Mouse (Mus musculus) testis, adult 2 months (tissue): ENCODE data around the gene Cacybp. TPM values are rescaled to one million over a fixed set of nuclear protein-coding genes. Genes with fewer than 3 reads are reported as not detected.
A peak's percentile ranks its signal among the peaks of the same experiment; 100 is the strongest.

Experiments used
- H3K27ac ChIP-seq: fragments of 200-500 bp; 2 replicates; pipeline ENCODE4 v1.5.1; 2012; ENCODE audit warnings: low read depth, low read length; ENCODE audit not compliant: control insufficient read depth, insufficient read depth
- H3K27me3 ChIP-seq: fragments of 200-500 bp; 2 replicates; pipeline ENCODE4 v1.6.1; 2012; ENCODE audit warnings: mild to moderate bottlenecking, low read length, moderate library complexity; ENCODE audit not compliant: control insufficient read depth, insufficient read depth
- H3K36me3 ChIP-seq: fragments of 200-500 bp; 2 replicates; pipeline ENCODE4 v1.6.1; 2012; ENCODE audit warnings: mild to moderate bottlenecking, low read length; ENCODE audit not compliant: control insufficient read depth, insufficient read depth
- H3K4me1 ChIP-seq: fragments of 200-500 bp; 2 replicates; pipeline ENCODE4 v1.6.1; 2012; ENCODE audit warnings: low read length; ENCODE audit not compliant: control insufficient read depth, insufficient read depth
- H3K4me3 ChIP-seq: fragments of 200-500 bp; 2 replicates; pipeline ENCODE4 v1.5.1; 2012; ENCODE audit warnings: low read depth, mild to moderate bottlenecking, low read length, moderate library complexity, mixed read lengths; ENCODE audit not compliant: control insufficient read depth
- CTCF ChIP-seq: fragments of 200-500 bp; IDR thresholded peaks from 2 replicates; pipeline ENCODE4 v1.5.1; 2012; ENCODE audit warnings: low read depth, mild to moderate bottlenecking, inconsistent platforms, low read length, moderate library complexity; ENCODE audit not compliant: control insufficient read depth, insufficient read depth, insufficient replicate concordance
- POLR2A ChIP-seq: fragments of 200-500 bp; IDR thresholded peaks from 2 replicates; pipeline ENCODE4 v1.6.1; 2012; ENCODE audit warnings: low read depth, mild to moderate bottlenecking, inconsistent platforms, low read length, moderate library complexity; ENCODE audit not compliant: control insufficient read depth
- polyA plus RNA-seq: library from polyadenylated mRNA; depleted of rRNA; stranded (reverse); fragments of >200 nt; gene quantifications from 2 replicates; pipeline ENCODE4 v1.2.3, GENCODE M21; 2012; rRNA removed

The Cacybp gene
- polyA plus RNA-seq, 1 experiment: 9.8 TPM

DNA sequence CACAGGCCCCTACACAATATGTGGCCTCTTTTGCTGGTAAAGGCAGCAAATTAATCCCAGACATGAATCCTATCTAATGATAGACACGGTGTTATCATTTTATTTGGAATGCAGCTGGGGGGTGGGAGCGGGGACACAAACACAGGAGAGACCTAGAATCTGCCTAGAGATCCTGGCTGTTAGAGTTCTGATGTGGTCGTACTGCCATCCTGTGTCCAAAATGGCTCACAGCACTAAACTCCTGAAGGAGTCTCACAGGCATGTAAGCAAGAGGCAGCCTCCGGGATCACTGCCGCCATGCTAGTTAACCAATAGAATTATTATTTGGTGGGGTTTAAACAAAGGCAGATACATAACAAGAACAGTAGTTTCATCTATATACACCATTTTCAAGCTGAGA, 28.2 kb downstream of the Cacybp start:
- H3K27me3 ChIP-seq: no peaks in the 10 kb centered on the region
- no peaks in the 10 kb centered on the region for H3K36me3 ChIP-seq
- no peak overlapping the region for H3K27ac ChIP-seq
- no peak overlapping the region for H3K4me3 ChIP-seq
- TF ChIP-seq CTCF (peak; percentile 44; the same call in 1 of the 2 replicates), POLR2A (no peak)
- H3K4me1 ChIP-seq: no peaks in the 10 kb centered on the region

DNA sequence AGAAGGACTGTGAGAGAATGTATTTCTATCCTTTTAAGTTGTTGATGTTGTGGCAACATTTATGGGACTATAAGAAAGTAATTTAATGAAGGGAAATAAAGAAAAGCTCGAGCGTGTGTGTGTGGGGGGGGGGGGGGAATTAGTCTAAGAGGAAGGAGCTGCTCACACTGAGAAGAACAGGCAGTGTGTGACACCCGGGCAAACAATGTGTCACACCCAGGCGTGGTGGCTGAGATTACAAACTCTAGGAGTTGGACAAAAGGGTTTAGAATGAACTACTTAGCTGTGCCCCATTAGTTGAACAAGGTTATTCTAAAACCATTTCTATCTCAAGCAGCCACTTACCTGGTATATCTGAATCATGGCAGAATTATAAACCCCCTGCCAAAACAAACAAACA, 31.5 kb downstream of the Cacybp start:
- Histone ChIP-seq H3K36me3 (no peaks in the 10 kb centered on the region), H3K4me1 (no peaks in the 10 kb centered on the region), H3K27me3 (no peaks in the 10 kb centered on the region), H3K4me3 (no peak overlapping the region), H3K27ac (no peak overlapping the region)
- TF ChIP-seq POLR2A (no peak), CTCF (no peak)

DNA sequence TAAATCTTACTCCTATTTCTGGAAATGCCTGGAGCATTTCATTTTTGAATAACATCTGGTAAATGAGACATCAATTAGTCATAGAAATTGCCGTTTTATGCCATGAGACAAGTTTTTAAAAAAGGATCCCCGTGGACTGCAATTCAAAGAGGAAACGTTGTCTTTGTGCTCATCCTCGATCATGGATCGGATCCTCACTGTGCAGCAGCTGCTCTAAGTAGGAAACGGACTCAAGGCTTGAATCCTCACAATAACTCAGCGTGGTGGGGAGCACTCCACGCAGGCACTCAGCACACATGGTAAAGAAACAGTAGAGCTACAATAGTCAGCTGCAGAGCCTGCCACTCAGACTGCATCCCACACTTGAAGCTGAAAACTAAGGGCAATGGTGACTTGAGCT, 35.8 kb downstream of the Cacybp start:
- Histone ChIP-seq H3K4me3 (no peak overlapping the region), H3K27ac (no peak overlapping the region), H3K27me3 (no peaks in the 10 kb centered on the region), H3K4me1 (no peaks in the 10 kb centered on the region), H3K36me3 (no peaks in the 10 kb centered on the region)
- TF ChIP-seq POLR2A (no peak), CTCF (no peak)

DNA sequence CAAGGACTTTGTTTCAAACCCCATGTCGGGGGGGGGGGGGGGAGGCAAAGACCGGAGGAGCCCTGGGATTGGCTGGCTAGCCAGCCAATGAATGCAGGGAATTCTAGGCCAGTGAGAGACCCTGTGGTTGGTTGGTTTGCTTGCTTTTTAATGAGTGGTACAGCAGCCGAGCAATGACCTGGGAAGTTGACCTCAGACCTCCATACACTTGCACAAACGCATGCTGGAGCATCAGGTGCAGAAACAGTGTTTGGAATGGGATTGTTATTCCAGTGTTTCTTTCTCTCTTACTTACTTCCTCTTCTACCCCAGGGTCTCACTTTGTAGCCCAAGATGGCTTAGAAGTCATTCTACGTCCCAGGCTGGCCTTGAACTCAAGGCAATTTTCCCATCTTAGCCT, 46.1 kb downstream of the Cacybp start:
- H3K4me3 ChIP-seq: no peak overlapping the region

DNA sequence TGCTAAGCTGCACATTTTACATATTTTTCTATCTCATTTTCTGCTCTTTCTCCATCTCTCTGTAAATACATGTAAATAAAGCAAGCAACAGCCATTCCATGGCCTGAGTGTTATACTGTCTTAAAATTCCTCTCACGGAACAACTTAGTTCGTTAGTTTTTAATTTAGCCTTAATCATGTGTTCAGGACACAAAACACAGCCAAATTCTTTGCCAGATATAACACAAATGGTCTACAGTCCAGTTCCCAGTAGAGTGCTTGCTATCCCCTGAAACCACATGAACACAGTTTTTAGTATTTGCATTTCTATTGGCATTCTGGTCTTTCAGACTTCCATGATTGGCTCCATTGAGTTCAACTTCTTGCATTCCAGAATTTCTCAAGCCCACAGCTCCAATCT, 54.5 kb downstream of the Cacybp start:
- TF ChIP-seq POLR2A: no peak
- no peak for TF ChIP-seq CTCF
- Histone ChIP-seq H3K4me3 (no peak overlapping the region), H3K27ac (no peak overlapping the region), H3K27me3 (no peaks in the 10 kb centered on the region), H3K4me1 (no peaks in the 10 kb centered on the region), H3K36me3 (no peaks in the 10 kb centered on the region)

More for the DNA sequence above, 46.1 kb downstream of the Cacybp start:
- TF ChIP-seq POLR2A: no peak
- TF ChIP-seq CTCF: no peak
- no peaks in the 10 kb centered on the region for H3K36me3 ChIP-seq
- H3K4me1 ChIP-seq: no peaks in the 10 kb centered on the region
- H3K27me3 ChIP-seq: no peaks in the 10 kb centered on the region
- H3K27ac ChIP-seq: no peak overlapping the region

DNA sequence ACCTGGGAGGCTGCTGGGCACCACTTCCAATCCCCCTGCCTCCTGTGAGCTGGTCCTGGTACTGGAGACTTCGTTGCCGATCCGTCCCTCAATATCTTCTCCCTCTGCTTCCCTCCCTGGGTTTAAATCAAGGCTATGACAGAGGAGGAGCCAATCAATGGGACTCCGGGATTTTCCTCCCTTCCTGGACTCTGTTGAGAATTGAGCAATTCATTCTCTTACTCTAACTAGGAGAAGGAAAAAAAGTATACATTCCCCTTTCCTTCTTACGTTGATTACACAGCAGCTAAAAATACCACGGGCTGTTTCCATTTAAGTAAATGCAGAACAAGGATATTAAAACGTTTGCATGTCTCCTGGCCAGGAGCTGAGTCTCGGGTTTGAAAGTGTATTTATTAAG, 59.2 kb downstream of the Cacybp start, which contains the start of gene Tnn:
Tnn (minus strand) TSS at position 101 of the 400 bp plus-strand sequence.
- no peaks in the 10 kb centered on the region for H3K36me3 ChIP-seq
- H3K4me1 ChIP-seq: no peaks in the 10 kb centered on the region
- peak within 1 kb of the TSS; percentile 8 for H3K4me3 ChIP-seq
- no peak for TF ChIP-seq POLR2A
- no peak for TF ChIP-seq CTCF
- no peaks in the 10 kb centered on the region for H3K27me3 ChIP-seq
- no peak within 1 kb of the TSS for H3K27ac ChIP-seq

Other genes starting within 250 kb of the Cacybp start
- gene 4930523C07Rik, start 168.5 kb downstream of the Cacybp start, polyA plus RNA-seq: 27.8 and 36.2 TPM in 2 replicates
- gene Tnn, start 59.3 kb downstream of the Cacybp start, polyA plus RNA-seq: not detected in 2 replicates
- 19.5 and 22.8 TPM in 2 replicates for gene Mrps14, start 17.7 kb downstream of the Cacybp start, polyA plus RNA-seq